Mouse (Mus musculus): ENCODE data around the gene Acsl6. TPM values are rescaled to one million over a fixed set of nuclear protein-coding genes. Genes with fewer than 3 reads are reported as not detected.

Gene Acsl6
- polyA plus RNA-seq, 2 experiments: 0.85 to 1.1 TPM

GRCm38 (mm10) chr11:54313391-54314360, 10.1 kb downstream of the Acsl6 start:
- H3K4me2 ChIP-seq (ENCODE audit: low read depth): no peak overlapping the region; the same call in 1 of the 2 replicates
- 39% methylated on average over 7 of the region's 7 CpGs for WGBS (ENCODE audit: insufficient replicate concordance)
- no peak overlapping the region for H3K9ac ChIP-seq (replicated peaks)

GRCm38 (mm10) chr11:54314740-54315139, 11.1 kb downstream of the Acsl6 start:
- H3K27ac ChIP-seq: peak overlapping the region; percentile 14; the same call in 1 of the 2 replicates
- DNase-seq (ENCODE audit: low read depth in 3 of 3, low spot score in 3 of 3) (peak in 2 of 3 experiments; percentile 24 to 38), ATAC-seq (ENCODE audit: insufficient read depth) (peak; percentile 83)
- H3K4me3 ChIP-seq (ENCODE audit: insufficient read depth in 1 of 2, low read depth in 2 of 2, low read length in 2 of 2): no peak overlapping the region
- peaks cover 2 to 22% of the 10 kb centered on the region in 2 experiments; a peak in 3 of 4 replicates for H3K4me1 ChIP-seq (replicated peaks; ENCODE audit: control insufficient read depth in 2 of 2, insufficient read depth in 2 of 2, low read length in 1 of 2)
- H3K9ac ChIP-seq (replicated peaks): no peak overlapping the region; the same call in 1 of the 2 replicates
- no peaks in the 10 kb centered on the region for H3K9me3 ChIP-seq (ENCODE audit: control insufficient read depth, low read length)
- WGBS (ENCODE audit: insufficient replicate concordance): 4% methylated on average over 3 of the region's 3 CpGs
- peak overlapping the region; percentile 8; the same call in 1 of the 2 replicates for H3K4me2 ChIP-seq (ENCODE audit: low read depth)
- TF ChIP-seq EP300 (IDR thresholded peaks at IDR 0.05; ENCODE audit: low read depth) (peak; percentile 75), CTCF (IDR thresholded peaks at IDR 0.05; ENCODE audit: low read depth) (no peak)
- no peaks in the 10 kb centered on the region for H3K27me3 ChIP-seq (ENCODE audit: control insufficient read depth, insufficient read depth, low read length)
- H3K36me3 ChIP-seq (replicated peaks; ENCODE audit: control insufficient read depth, insufficient read depth, low read depth): no peaks in the 10 kb centered on the region

More at GRCm38 (mm10) chr11:54313391-54314360, 10.1 kb downstream of the Acsl6 start:
- Histone ChIP-seq H3K36me3 (replicated peaks; ENCODE audit: control insufficient read depth, insufficient read depth, low read depth) (no peaks in the 10 kb centered on the region), H3K9me3 (ENCODE audit: control insufficient read depth, low read length) (no peaks in the 10 kb centered on the region), H3K27ac (no peak overlapping the region; the same call in 1 of the 2 replicates), H3K27me3 (ENCODE audit: control insufficient read depth, insufficient read depth, low read length) (no peaks in the 10 kb centered on the region), H3K4me1 (replicated peaks; ENCODE audit: control insufficient read depth in 2 of 2, insufficient read depth in 2 of 2, low read length in 1 of 2) (peaks cover 2 to 22% of the 10 kb centered on the region in 2 experiments; a peak in 3 of 4 replicates), H3K4me3 (ENCODE audit: insufficient read depth in 1 of 2, low read depth in 2 of 2, low read length in 2 of 2) (no peak overlapping the region)
- DNase-seq (ENCODE audit: low read depth in 3 of 3, low spot score in 3 of 3): peak in 2 of 3 experiments; percentile 27 to 34
- TF ChIP-seq CTCF (IDR thresholded peaks at IDR 0.05; ENCODE audit: low read depth) (no peak), EP300 (IDR thresholded peaks at IDR 0.05; ENCODE audit: low read depth) (peak; percentile 61)
- ATAC-seq (ENCODE audit: insufficient read depth): peak; percentile 68

- Histone ChIP-seq H3K4me3 (ENCODE audit: insufficient read depth in 1 of 2, low read depth in 2 of 2, low read length in 2 of 2) (no peak overlapping the region), H3K4me1 (replicated peaks; ENCODE audit: control insufficient read depth in 2 of 2, insufficient read depth in 2 of 2, low read length in 1 of 2) (peaks cover 2 to 22% of the 10 kb centered on the region in 2 experiments; a peak in 3 of 4 replicates), H3K9ac (replicated peaks) (no peak overlapping the region), H3K36me3 (replicated peaks; ENCODE audit: control insufficient read depth, insufficient read depth, low read depth) (no peaks in the 10 kb centered on the region), H3K27me3 (ENCODE audit: control insufficient read depth, insufficient read depth, low read length) (no peaks in the 10 kb centered on the region), H3K27ac (no peak overlapping the region), H3K4me2 (ENCODE audit: low read depth) (peak overlapping the region; percentile 27), H3K9me3 (ENCODE audit: control insufficient read depth, low read length) (no peaks in the 10 kb centered on the region)
- DNase-seq (ENCODE audit: low read depth in 3 of 3, low spot score in 3 of 3): no peak
- TF ChIP-seq CTCF (IDR thresholded peaks at IDR 0.05; ENCODE audit: low read depth) (no peak), EP300 (IDR thresholded peaks at IDR 0.05; ENCODE audit: low read depth) (no peak)
- WGBS (ENCODE audit: insufficient replicate concordance): 63% methylated on average over 5 of the region's 5 CpGs
- no peak for ATAC-seq (ENCODE audit: insufficient read depth)
Observed at GRCm38 (mm10) chr11:54315336-54315735, 11.7 kb downstream of the Acsl6 start.

GRCm38 (mm10) chr11:54317361-54317760, 13.8 kb downstream of the Acsl6 start:
- Histone ChIP-seq H3K27ac (no peak overlapping the region), H3K36me3 (replicated peaks; ENCODE audit: control insufficient read depth, insufficient read depth, low read depth) (no peaks in the 10 kb centered on the region), H3K4me3 (ENCODE audit: insufficient read depth in 1 of 2, low read depth in 2 of 2, low read length in 2 of 2) (no peak overlapping the region), H3K4me1 (replicated peaks; ENCODE audit: control insufficient read depth in 2 of 2, insufficient read depth in 2 of 2, low read length in 1 of 2) (peaks cover 2 to 22% of the 10 kb centered on the region in 2 experiments; a peak in 3 of 4 replicates), H3K9me3 (ENCODE audit: control insufficient read depth, low read length) (no peaks in the 10 kb centered on the region), H3K4me2 (ENCODE audit: low read depth) (no peak overlapping the region), H3K27me3 (ENCODE audit: control insufficient read depth, insufficient read depth, low read length) (no peaks in the 10 kb centered on the region), H3K9ac (replicated peaks) (no peak overlapping the region)
- whole genome bisulfite sequencing (ENCODE audit: insufficient replicate concordance): 68% methylated on average over 8 of the region's 8 CpGs
- TF ChIP-seq CTCF (IDR thresholded peaks at IDR 0.05; ENCODE audit: low read depth) (no peak), EP300 (IDR thresholded peaks at IDR 0.05; ENCODE audit: low read depth) (no peak)
- ATAC-seq (ENCODE audit: insufficient read depth) (no peak), DNase-seq (ENCODE audit: low read depth in 3 of 3, low spot score in 3 of 3) (no peak)

- no peak overlapping the region for H3K9ac ChIP-seq (replicated peaks)
- ATAC-seq (ENCODE audit: insufficient read depth) (no peak), DNase-seq (ENCODE audit: low read depth in 3 of 3, low spot score in 3 of 3) (no peak)
- no peak overlapping the region for H3K4me2 ChIP-seq (ENCODE audit: low read depth)
- no peak overlapping the region for H3K4me3 ChIP-seq (ENCODE audit: insufficient read depth in 1 of 2, low read depth in 2 of 2, low read length in 2 of 2)
- peaks cover 2 to 20% of the 10 kb centered on the region in 2 experiments; a peak in 3 of 4 replicates for H3K4me1 ChIP-seq (replicated peaks; ENCODE audit: control insufficient read depth in 2 of 2, insufficient read depth in 2 of 2, low read length in 1 of 2)
- H3K27ac ChIP-seq: no peak overlapping the region
- no peaks in the 10 kb centered on the region for H3K36me3 ChIP-seq (replicated peaks; ENCODE audit: control insufficient read depth, insufficient read depth, low read depth)
- 52% methylated on average over 3 of the region's 3 CpGs for WGBS (ENCODE audit: insufficient replicate concordance)
- no peaks in the 10 kb centered on the region for H3K9me3 ChIP-seq (ENCODE audit: control insufficient read depth, low read length)
- H3K27me3 ChIP-seq (ENCODE audit: control insufficient read depth, insufficient read depth, low read length): no peaks in the 10 kb centered on the region
- TF ChIP-seq CTCF (IDR thresholded peaks at IDR 0.05; ENCODE audit: low read depth): no peak
Observed at GRCm38 (mm10) chr11:54317795-54318194, 14.2 kb downstream of the Acsl6 start.

Measured in liver, embryonic 14.5 days (tissue).